Mouse (Mus musculus) c-Kit-positive CD71-positive TER-119-positive erythroid progenitor cells, embryonic 14.5 days (primary cell): ENCODE results near the gene Tmem88.
A peak's percentile ranks its signal among the peaks of the same experiment; 100 is the strongest.

Source experiments
- DNase-seq: peaks from one replicate; pipeline ENCODE4 v3.0.0-alpha.2; 2013; ENCODE audit warnings: low spot score

The Tmem88 gene

GRCm38 (mm10) chr11:69398059-69398458 lies at the start of gene Tmem88:
TSS of gene Tmem88 (minus strand) at chr11:69398234.
- no peak for DNase-seq

DNA sequence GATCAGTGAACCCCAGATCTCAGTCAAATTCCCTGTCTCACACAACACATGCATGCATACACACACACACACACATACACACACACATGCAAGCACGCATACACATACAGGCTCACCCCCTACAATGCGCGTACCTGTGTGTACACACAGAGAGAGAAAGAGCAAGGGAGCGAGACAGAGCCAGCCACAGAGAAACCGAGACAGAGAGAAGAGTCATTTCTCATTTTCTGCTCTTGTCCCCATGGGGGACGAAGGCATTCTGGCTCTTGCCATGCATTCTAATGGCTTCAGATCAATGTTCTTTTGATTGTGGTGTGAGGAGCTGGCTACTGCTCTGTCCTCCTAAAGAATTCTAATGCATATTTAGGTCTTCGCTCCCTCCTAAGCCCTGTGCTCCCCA lies 49.3 kb upstream of the Tmem88 start:
- no peak for DNase-seq

DNA sequence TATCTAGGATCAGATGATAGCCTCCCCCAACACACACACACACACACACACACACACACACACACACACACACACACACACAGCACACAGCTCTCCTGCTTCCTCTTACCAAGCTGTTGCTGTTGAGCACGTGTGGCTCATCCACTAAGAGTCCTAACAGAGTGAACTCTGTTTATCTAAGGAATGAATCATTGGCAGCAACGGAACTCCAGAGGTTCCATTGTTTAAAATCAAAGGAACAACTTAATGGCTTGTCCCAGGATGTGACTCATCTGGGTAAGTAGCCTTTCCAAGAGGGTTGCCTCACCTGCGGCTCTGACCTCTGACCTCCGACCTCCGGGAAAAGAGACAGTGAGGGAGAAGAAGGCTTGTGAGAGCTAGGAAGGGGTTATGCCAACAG lies 45.3 kb upstream of the Tmem88 start:
- no peak for DNase-seq

DNA sequence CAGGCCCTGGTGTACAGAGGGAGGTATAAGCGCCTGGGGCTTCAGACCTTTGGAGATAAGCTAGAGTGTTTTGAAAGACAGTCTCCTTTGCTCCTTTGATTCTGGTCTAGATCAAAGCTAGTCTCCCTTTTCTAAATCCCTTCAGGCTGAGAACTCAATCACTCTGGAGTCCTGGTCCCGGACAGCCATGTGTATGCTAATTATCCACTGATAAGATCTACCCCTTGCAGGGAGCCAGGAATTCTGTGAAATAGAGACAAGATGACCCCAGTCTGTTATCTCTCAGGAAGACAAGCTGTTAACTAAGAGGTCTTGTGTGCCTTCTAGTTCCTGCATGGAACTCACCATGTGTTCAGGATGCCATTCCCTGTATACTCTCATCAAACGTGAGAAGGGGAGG lies 39.3 kb upstream of the Tmem88 start:
- DNase-seq: no peak

GRCm38 (mm10) chr11:69433189-69433588 lies 35.2 kb upstream of the Tmem88 start:
- no peak for DNase-seq

- no peak for DNase-seq
Measured at GRCm38 (mm10) chr11:69432640-69432982, 34.6 kb upstream of the Tmem88 start.

DNA sequence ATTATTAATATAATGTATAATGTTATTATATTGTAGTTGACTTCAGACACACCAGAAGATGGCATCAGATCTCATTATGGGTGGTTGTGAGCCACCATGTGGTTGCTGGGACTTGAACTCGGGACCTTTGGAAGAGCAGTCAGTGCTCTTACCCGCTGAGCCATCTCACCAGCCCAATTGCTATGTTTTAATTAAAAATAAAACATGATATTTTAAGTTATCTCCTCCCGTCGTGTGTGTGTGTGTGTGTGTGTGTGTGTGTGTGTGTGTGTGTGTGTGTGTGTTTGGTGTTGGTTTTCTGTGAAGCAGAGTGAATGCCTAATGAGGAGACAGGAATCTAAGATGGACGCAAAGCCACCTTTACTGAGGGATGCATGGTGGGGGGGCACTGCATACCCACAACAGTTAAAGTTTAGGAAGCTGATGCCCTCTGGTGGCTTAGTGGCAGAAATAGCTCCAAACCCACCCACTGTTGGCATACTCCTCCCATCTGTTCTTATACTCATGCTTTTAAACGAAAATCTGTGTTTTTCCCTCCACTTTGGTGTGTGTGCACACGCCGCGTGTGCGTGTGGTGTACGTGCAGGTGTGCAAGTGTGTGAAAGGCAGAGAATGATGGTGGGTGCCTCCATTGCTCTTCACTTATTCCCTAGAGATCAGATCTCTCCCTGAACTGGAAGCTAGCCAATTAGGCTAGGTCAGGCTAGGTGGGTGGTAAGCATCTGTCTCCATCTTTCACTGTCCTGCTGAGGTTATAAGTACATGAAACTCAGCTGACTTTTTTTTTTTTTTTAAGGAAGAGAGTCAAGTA lies 34.0 kb upstream of the Tmem88 start:
- no peak for DNase-seq

GRCm38 (mm10) chr11:69430631-69431030 lies 32.6 kb upstream of the Tmem88 start:
- DNase-seq: no peak

GRCm38 (mm10) chr11:69429313-69429712 lies 31.3 kb upstream of the Tmem88 start:
- no peak for DNase-seq

DNA sequence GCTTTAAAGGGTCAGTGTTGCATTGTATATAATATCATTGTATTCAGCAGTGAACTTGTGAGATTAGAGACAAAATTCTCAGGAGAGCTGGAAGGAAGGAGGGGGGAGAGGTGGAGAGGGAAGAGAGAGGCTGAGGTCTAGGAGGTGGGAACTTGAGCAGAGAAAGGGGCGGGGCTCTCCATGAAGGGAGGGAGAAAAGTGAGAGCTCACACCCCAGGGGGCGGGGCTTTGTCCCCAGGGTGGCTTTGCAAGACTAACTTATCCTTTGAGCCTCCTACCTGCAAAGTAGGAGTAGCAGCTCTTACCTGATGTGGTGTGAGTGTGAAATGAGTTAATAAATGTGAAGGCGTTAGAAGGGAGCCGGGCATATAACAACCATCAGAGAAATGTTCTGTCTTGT lies 30.7 kb upstream of the Tmem88 start:
- no peak for DNase-seq

GRCm38 (mm10) chr11:69426246-69426645 lies 28.2 kb upstream of the Tmem88 start:
- DNase-seq: no peak

DNA sequence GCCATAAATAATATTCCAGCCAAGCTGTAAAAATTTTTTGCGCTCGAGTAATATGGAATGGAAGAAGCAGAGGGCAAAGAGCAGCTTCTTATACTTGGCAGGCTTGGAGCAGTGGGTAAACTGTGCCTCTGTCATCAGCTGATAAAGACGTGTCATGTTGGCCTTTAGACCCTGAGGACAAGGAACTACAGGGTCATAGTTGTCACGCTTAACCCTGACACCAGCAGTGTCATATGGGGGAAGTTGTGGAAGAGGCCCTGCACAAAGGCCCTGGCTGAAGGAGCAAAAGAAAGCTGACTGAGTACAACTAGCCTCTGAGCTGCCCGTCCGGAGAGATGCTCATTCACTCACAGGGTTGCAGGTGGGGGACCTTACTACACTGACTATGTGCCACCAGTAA lies 25.9 kb upstream of the Tmem88 start:
- no peak for DNase-seq

GRCm38 (mm10) chr11:69422842-69423241 lies 24.8 kb upstream of the Tmem88 start:
- no peak for DNase-seq

- DNase-seq: no peak
Measured at GRCm38 (mm10) chr11:69421131-69421977, 23.3 kb upstream of the Tmem88 start.

DNA sequence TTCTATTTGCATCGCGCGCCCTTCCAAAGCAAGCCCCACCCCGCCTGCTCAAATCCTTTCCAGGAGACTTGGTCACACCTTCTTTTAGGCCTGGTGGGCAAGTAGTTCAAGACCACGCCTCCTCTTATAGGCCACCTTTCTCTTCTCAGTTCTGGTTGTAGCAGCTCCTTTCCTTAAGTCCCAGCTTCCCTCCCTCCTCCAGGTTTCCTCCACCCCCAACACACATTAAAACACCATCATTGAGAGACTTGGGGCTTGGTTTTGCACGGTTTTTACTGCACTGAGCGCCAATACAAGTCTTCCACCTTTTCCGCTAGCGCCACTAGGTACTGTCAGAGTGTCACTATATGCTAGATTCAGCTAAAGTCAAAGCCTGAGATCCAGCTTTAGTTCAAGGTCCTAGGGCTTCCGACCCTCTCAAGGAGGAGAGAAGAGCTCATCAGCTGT lies 22.5 kb upstream of the Tmem88 start:
- DNase-seq: no peak

DNA sequence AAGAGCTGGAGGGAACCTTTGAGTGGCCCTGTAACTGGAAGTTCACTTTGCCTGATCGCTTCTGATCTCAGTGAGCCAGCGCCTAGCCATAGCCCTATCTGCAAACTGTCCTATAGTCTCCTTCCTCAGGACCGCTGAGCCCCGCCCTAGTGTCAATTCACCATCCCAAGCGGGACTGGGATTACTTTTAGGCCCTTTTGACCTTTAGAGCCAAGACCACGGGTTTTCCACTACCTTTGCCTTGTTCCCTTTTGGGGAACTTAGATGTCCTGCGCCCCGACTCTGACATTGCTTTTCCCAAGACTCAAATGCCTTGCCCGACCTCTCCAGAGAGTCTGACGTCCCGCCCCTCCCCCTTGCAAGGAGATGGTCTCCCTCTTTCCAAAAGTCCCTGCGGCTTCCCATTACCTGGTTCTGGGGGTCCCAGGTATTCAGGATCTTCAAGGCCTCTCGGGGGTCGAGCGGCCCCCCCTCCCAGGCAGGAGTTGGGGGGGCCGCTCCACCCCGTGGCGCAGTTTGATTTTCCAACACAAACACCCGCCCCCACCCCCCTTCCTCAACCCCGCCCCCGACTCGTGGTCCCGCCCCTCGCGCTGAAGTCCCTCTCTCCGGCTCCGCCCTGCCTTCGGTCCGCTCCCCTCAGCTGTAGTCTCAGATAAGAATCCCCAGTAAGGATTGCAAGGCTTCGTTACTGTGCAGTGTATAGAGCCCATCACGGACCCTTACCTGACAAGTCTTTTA lies 21.9 kb upstream of the Tmem88 start:
- peak; percentile 70 for DNase-seq

DNA sequence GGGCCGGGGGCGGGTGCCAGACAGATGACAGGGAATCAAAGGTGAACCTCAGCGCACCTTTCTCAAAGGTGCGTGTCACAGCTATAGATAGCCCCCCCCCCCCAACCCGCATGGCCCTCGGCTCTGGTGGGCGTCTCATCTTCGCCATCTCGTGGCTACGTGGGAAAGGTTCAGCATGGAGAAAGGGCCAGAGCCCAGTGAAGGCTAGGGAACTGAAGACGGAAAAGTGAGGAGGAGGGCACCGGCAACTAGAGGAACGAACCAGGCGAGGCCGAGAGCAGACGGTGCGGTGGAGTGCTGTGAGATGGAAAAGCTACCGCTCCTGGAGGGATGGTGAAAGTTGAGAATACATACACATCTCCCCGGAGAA lies 21.4 kb upstream of the Tmem88 start:
- no peak for DNase-seq

DNA sequence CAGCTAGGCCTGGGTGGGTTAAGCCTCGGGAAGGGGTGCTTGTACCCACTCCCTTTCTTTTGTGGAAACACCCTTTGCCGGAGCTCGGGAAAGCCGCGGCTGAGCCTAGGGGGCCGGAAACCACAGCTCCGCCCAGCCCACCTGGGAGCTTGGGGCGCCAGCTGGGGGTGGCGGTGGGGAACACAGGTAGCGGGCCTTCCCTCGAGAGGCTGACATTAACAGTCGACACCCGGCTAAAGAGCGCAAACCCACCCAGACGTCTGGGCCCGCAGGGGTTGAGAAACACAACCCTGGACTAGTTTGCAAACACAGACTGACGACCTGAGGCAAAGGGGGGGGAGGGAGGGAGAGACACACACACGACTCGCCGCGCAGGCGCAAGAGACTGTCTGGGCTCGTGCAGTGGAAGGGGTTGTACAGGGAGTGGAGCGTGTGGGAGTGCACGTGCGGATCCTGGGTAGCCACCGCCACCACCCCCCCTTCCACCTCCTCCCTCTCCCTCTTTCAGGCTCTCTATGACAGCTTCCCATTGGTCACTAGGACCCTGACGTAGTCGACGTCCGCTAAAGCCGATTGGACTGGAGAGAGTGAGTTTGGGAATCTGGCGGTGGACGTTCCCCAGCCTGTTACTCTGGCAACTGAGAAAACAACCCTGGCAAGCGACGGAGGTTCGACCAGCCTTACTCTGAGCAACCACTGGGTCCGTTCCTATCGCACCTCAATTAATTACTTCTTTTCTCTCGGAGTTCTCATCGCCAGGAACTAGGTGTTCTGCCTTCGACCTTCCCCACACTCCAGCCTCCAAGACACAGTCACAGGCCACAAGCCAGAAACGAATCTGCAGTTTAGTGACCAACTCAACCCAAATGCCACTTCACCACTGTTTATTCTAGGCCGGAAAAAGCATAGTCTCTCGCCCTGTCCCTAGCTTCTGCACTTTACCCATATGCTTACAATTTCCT lies 20.7 kb upstream of the Tmem88 start:
- peak; percentile 85 for DNase-seq

DNA sequence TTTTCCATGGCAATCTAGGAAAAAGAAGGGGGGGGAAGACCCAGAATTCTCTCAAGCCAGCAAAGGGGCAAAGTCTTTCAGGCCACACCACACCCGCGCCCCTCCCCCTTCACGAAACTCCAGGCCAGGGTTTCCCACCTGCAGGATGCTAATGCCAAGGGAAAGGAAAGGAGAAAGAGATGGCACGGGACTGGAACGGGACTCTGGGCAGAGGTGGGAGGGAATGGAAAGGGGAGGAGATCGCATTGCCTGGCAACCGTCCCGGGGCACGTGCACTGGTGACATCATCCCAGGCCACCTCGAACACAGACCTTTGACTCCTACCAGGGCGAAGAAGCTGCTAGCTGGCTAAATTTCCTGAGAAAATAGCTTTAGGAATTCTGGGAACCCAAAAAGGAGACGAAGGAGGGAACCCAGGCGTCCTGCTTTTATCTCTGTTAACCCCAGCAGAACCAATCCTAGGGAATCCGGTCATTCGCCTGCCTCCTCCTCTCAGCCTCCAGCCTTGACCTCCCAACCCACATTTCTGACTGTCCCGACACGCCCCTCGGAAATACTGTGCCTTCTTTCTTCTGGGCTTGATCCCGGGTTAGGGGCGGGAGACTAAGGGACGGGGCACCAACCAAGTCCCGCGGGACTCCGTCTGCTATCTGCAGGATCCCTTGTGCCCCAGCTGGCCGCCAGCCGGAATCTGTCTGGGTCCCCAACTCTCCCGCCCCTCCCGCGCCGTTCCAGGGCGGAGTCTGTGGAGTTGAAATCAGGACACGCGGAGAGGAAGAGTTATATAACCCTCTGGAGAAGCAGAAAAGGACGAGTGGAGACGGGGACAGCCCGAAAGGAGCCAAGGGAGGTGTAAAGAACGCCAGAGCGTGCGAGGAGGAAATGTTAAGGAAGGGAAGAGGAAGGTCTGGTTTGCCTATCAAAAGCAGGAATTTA lies 19.7 kb upstream of the Tmem88 start:
- DNase-seq: peak; percentile 69

GRCm38 (mm10) chr11:69416921-69417448 lies 19.0 kb upstream of the Tmem88 start:
- DNase-seq: no peak
